Mouse (Mus musculus) neural tube, postnatal 0 days (tissue): ENCODE data around the gene Vmn2r50. TPM values are rescaled to one million over a fixed set of nuclear protein-coding genes. Genes with fewer than 3 reads are reported as not detected.

Experiments
- polyA plus RNA-seq: library from polyadenylated mRNA; unstranded; fragments of >200 nt; fragmentation: Nextera tagmentation; extraction: Ambion mirVana; gene quantifications from 2 replicates; pipeline ENCODE4 v1.2.1, GENCODE M21; 2015

The Vmn2r50 gene
- not detected in 2 replicates for polyA plus RNA-seq

GRCm38 (mm10) chr7:10053196-10053595 lies at the start of gene Vmn2r50:
TSS of gene Vmn2r50 (minus strand) at chr7:10053296.

GRCm38 (mm10) chr7:9992157-9992556 lies 60.9 kb downstream of the Vmn2r50 start, which contains the start of gene Vmn2r49:
TSS of gene Vmn2r49 (minus strand) at chr7:9992257.

Other genes with a start within 250 kb of the Vmn2r50 start
- not detected in 2 replicates for gene Vmn2r47, start 212.0 kb downstream of the Vmn2r50 start, polyA plus RNA-seq
- not detected in 2 replicates for gene Vmn2r48, start 99.7 kb downstream of the Vmn2r50 start, polyA plus RNA-seq
- gene Vmn2r49, start 61.0 kb downstream of the Vmn2r50 start, polyA plus RNA-seq = not detected in 2 replicates
- gene Vmn2r51, start 52.4 kb upstream of the Vmn2r50 start, polyA plus RNA-seq = not detected in 2 replicates
- gene Vmn2r52, start 123.3 kb upstream of the Vmn2r50 start, polyA plus RNA-seq = not detected in 2 replicates
- gene Vmn1r66, start 224.7 kb upstream of the Vmn2r50 start, polyA plus RNA-seq = not detected in 2 replicates